Mouse (Mus musculus) liver (tissue): ENCODE data around the gene Pear1.

ENCODE experiments used
- DNase-seq: peaks from one replicate; pipeline ENCODE4 v3.0.0-alpha.2; 2020; ENCODE audit warnings: mixed read lengths

Pear1 gene

GRCm38 (mm10) chr3:87763683-87764289 is 60.3 kb downstream of the Pear1 start:
- peak; percentile 57 for DNase-seq

- no peak for DNase-seq
Observed at GRCm38 (mm10) chr3:87763202-87763601, 60.9 kb downstream of the Pear1 start.

GRCm38 (mm10) chr3:87761408-87762375 is 62.4 kb downstream of the Pear1 start:
- DNase-seq, result no peak

GRCm38 (mm10) chr3:87758641-87759040 is 65.5 kb downstream of the Pear1 start:
- no peak for DNase-seq

GRCm38 (mm10) chr3:87756488-87756887 is 67.6 kb downstream of the Pear1 start:
- DNase-seq, result no peak

- DNase-seq, result peak; percentile 75
Observed at GRCm38 (mm10) chr3:87755964-87756363, 68.1 kb downstream of the Pear1 start.

GRCm38 (mm10) chr3:87753829-87754228 is 70.3 kb downstream of the Pear1 start:
- DNase-seq, result no peak

- DNase-seq, result no peak
Observed at GRCm38 (mm10) chr3:87752567-87752966, 71.5 kb downstream of the Pear1 start.

GRCm38 (mm10) chr3:87749977-87750376 is 74.1 kb downstream of the Pear1 start:
- no peak for DNase-seq

- DNase-seq, result peak; percentile 48
Observed at GRCm38 (mm10) chr3:87749036-87749435, 75.1 kb downstream of the Pear1 start.

- DNase-seq, result no peak
Observed at GRCm38 (mm10) chr3:87748431-87748830, 75.7 kb downstream of the Pear1 start, which contains the start of gene Lrrc71. Lrrc71 (minus strand) TSS chr3:87748625.

- DNase-seq, result no peak
Observed at GRCm38 (mm10) chr3:87745036-87745659, 79.0 kb downstream of the Pear1 start.

- DNase-seq, result no peak
Observed at GRCm38 (mm10) chr3:87743927-87744326, 80.2 kb downstream of the Pear1 start.

- no peak for DNase-seq
Observed at GRCm38 (mm10) chr3:87742735-87743134, 81.4 kb downstream of the Pear1 start.

GRCm38 (mm10) chr3:87742013-87742412 is 82.1 kb downstream of the Pear1 start:
- DNase-seq, result no peak

- DNase-seq, result no peak
Observed at GRCm38 (mm10) chr3:87738906-87739305, 85.2 kb downstream of the Pear1 start.

GRCm38 (mm10) chr3:87735335-87735734 is 88.8 kb downstream of the Pear1 start:
- DNase-seq, result no peak

GRCm38 (mm10) chr3:87733984-87734761 is 89.9 kb downstream of the Pear1 start:
- DNase-seq, result no peak

- no peak for DNase-seq
Observed at GRCm38 (mm10) chr3:87733098-87733497, 91.0 kb downstream of the Pear1 start.

GRCm38 (mm10) chr3:87728696-87729095 is 95.4 kb downstream of the Pear1 start:
- no peak for DNase-seq

- DNase-seq, result no peak
Observed at GRCm38 (mm10) chr3:87726191-87726590, 97.9 kb downstream of the Pear1 start.

GRCm38 (mm10) chr3:87725396-87726160 is 98.5 kb downstream of the Pear1 start:
- DNase-seq, result no peak
